Mouse (Mus musculus) forelimb bud, embryonic 11.5 days (tissue): ENCODE measurements around the gene Rsph1.

ENCODE experiments used
- DNase-seq: peaks from one replicate; pipeline ENCODE4 v3.0.0-alpha.2; 2012; ENCODE audit warnings: low read depth, low spot score

Rsph1 gene

DNA sequence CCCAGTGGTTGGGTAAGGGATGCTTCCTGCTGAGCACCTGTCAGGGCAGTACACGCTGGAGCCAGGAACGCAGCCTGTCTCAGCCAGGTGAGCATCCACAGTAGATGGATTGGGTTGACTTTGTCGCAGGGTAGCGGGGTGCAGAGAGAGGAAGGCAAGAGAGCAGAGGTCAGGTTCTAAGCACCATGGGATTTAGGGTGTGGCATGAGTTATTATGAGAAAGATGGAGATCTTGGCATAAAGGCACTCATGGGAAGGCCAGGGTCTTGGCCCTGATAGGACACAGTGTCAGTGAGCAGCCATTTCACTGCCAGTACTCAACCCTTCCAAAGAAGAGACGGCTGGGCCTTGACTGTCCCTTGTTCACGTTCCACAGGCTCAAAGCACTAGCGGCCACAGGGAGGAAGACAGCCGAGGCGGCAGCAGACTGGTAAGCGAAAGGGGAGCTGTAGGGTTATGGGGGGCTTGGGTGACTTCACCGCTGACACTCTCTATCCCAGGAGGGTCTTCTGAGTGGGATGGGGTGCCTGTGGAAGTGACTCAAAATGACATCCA is 67.7 kb downstream of the Rsph1 start:
- no peak for DNase-seq

GRCm38 (mm10) chr17:31208654-31209053 is 68.5 kb downstream of the Rsph1 start:
- no peak for DNase-seq

DNA sequence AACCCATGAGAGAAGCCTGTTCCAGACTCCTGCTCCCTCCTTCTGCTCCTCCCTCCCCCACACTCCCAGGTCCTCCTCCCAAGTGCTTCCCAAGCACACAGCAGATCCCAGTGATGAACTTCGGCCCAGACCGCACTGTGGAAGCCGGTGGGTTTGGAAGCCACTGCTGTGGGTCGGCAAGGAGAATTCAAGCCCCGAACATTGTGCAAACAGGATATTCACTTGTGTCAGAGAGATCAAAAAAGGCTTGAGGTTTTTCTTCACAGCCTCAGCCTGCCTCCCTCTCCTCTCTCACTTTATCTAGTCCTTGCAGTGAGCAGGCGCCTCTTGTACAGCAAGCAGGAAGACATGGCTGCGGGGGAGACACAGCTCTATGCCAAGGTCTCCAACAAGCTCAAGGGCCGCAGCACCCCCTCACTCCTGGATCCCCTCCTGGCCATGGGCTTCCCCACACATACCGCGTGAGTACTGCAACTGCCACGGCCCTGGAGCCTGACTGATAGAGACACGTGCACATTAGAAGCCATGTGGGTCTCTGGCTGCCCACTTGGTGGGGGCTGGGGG is 69.3 kb downstream of the Rsph1 start, which contains the start of gene Ubash3a:
TSS of gene Ubash3a (plus strand) at position 103 of the 564 bp plus-strand sequence.
- no peak for DNase-seq
